Mouse (Mus musculus) gastrocnemius, postnatal 10 days (tissue): ENCODE measurements around the gene Podn. TPM values are rescaled to one million over a fixed set of nuclear protein-coding genes. Genes with fewer than 3 reads are reported as not detected.

Experiments used
- DNase-seq: peaks from one replicate; pipeline ENCODE4 v3.0.0; 2021; ENCODE audit warnings: mixed read lengths
- total RNA-seq, 2 experiments: library from RNA; stranded (reverse); gene quantifications; 2 replicates each; pipeline ENCODE4 v1.2.3; 2021

Gene Podn
- total RNA-seq, 2 experiments from 2014 or later = 7.6 to 9.7 TPM

- no peak for DNase-seq
Measured at GRCm38 (mm10) chr4:108037027-108037426, 59.2 kb downstream of the Podn start.

- no peak for DNase-seq
Measured at GRCm38 (mm10) chr4:108033041-108033764, 63.0 kb downstream of the Podn start.

GRCm38 (mm10) chr4:108032352-108032849 lies 63.8 kb downstream of the Podn start:
- no peak for DNase-seq

- DNase-seq = peak; percentile 74
Measured at GRCm38 (mm10) chr4:108031502-108032351, 64.5 kb downstream of the Podn start.

- no peak for DNase-seq
Measured at GRCm38 (mm10) chr4:108030888-108031501, 65.2 kb downstream of the Podn start.

DNA sequence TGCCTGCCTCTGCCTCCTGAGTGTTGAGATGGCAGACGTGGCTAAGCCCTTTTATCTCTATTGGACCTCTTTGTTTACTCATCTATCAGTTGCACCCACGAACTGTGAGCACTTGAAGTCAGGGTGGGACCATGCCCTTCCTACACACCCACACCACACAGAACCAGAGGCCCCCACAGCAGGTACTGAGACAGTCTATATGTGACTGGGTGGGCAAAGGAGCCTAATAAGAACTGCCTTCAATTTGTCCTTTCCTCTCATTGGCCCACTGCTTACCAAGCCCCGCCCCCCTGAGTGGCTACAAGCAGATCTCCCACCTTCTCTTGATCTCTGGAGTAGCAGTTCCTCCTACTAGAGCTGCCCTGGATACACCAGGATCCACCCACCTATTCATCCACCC lies 70.1 kb downstream of the Podn start:
- no peak for DNase-seq

GRCm38 (mm10) chr4:108025269-108025668 lies 71.0 kb downstream of the Podn start:
- no peak for DNase-seq

DNA sequence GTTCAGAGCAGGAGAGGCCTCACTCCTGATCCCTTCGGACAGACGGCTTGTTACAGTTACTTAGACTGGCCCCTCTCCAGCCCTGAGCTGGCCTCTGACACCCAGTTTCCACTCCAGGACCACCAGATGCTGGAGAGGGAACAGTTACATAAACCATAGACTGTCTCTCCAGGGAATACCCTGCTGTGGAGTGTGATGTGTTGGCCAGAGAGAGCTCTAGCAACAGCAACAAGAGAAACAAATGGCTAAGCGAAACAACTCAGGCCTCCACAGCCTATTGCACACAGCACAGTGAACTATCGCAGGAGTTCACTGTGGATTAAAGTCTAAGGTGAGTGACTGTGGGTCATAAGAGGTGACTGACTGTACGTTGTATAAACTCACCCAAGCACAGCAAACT lies 71.6 kb downstream of the Podn start:
- peak; percentile 57 for DNase-seq

- no peak for DNase-seq
Measured at GRCm38 (mm10) chr4:108023186-108023585, 73.1 kb downstream of the Podn start.

- DNase-seq = no peak
Measured at GRCm38 (mm10) chr4:108020178-108020577, 76.1 kb downstream of the Podn start.

- DNase-seq = no peak
Measured at GRCm38 (mm10) chr4:108018961-108019921, 77.0 kb downstream of the Podn start.

- no peak for DNase-seq
Measured at GRCm38 (mm10) chr4:108018241-108018923, 77.9 kb downstream of the Podn start.

GRCm38 (mm10) chr4:108017839-108018238 lies 78.4 kb downstream of the Podn start:
- no peak for DNase-seq

DNA sequence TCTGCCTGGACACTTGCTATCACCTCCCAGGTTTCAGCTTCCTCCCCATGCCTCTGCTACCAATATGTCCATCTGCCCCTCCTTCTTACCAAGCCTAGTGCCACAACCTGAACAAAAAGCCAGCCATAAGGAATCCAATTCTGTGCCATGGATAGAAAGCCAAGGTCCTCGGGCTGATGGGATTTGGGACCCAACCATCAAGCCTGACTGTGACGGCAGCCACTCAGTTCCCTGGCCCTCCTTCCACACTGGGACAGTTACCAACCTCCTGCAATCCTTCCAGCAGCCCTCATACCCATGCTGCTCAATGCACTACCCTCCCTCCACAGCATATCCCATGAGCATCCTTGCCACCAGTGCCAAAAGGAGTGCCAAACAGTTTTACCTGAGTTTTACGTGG lies 79.9 kb downstream of the Podn start:
- no peak for DNase-seq

DNA sequence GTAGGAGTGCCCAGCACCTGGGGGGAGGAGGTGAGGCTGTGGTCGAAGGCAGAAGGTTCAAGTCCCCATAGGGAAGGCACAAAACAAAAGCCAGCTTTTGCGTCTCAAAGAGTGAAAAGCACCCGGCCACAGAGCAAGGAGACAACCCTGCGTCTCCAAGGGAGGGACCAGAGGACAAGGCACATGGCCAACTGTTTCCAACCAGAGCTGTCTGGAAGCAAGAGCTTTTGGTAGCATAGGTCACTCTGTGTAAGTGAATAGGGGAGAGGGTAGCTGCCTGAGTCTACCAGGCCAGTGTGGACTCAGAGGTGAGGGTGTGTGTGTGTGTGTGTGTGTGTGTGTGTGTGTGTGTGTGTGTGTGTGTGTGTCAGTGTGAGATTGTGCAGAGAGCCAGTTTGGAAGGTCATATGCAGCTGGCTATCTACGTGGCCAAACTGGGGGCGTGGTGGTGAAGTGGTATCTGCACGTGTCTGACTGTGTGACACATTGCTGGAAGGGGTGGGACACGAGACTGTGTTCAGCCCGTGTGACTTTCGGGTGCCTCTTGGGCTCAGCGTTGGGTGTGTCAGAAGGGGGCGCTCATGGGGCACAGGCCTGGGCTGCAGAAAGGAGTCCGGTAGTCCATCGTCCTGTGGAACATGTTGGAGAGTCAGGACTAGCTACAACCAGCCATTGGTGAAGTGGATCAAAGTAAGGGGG lies 81.0 kb downstream of the Podn start:
- DNase-seq = peak; percentile 62

- no peak for DNase-seq
Measured at GRCm38 (mm10) chr4:108014466-108014865, 81.8 kb downstream of the Podn start.

- DNase-seq = no peak
Measured at GRCm38 (mm10) chr4:108008541-108008940, 87.7 kb downstream of the Podn start.

GRCm38 (mm10) chr4:108007532-108008103 lies 88.6 kb downstream of the Podn start:
- DNase-seq = no peak

- DNase-seq = no peak
Measured at GRCm38 (mm10) chr4:108005328-108005727, 90.9 kb downstream of the Podn start.

DNA sequence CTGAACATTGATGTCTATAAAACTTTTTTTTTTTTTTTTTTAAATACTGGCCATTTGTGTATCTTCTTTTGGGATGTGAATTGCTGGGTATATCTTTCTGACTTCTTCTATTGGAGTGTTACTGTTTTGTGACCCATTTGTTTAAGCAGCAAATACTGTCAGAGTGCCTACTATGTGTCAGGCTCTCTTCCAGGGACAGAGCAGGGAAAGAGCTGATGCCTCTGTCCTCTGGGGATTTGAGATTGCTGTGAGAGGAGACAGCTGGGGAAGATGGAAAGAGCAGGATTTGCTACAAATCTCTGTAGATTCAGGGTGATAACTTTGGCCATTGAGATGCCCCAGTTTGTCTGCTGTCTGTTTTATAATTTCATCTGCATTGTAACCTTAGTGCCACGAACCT lies 96.9 kb downstream of the Podn start:
- DNase-seq = no peak
